Mouse (Mus musculus) embryonic facial prominence, embryonic 11.5 days (tissue): Measurements from ENCODE around the gene Cxadr. TPM values are rescaled to one million over a fixed set of nuclear protein-coding genes. Genes with fewer than 3 reads are reported as not detected.

Source experiments
- ATAC-seq: fragments of 200-750 bp; cut with Nextera tagmentation; replicated peaks from 2 replicates; pipeline ENCODE4 v1.8.0; 2017; ENCODE audit warnings: low read depth; ENCODE audit not compliant: insufficient number of reproducible peaks, low FRiP score, low TSS enrichment
- DNase-seq: peaks from one replicate; pipeline ENCODE4 v3.0.0-alpha.2; 2015; ENCODE audit warnings: low spot score
- H3K27ac ChIP-seq: fragments of 300-500 bp; sonication (generic); replicated peaks from 2 replicates; pipeline ENCODE4 v1.5.1; 2014; ENCODE audit warnings: mild to moderate bottlenecking, low read depth, low read length, control low read depth
- H3K27me3 ChIP-seq: fragments of 300-500 bp; sonication (generic); 2 replicates; pipeline ENCODE4 v1.6.1; 2014; ENCODE audit warnings: mild to moderate bottlenecking, low read length, moderate library complexity, mixed read lengths; ENCODE audit not compliant: control insufficient read depth, insufficient read depth
- H3K36me3 ChIP-seq: fragments of 300-500 bp; sonication (generic); replicated peaks from 2 replicates; pipeline ENCODE4 v1.6.1; 2014; ENCODE audit warnings: low read depth, mild to moderate bottlenecking, low read length, moderate library complexity, mixed read lengths; ENCODE audit not compliant: control insufficient read depth, insufficient read depth
- H3K4me1 ChIP-seq: fragments of 300-500 bp; sonication (generic); 2 replicates; pipeline ENCODE4 v1.6.1; 2014; ENCODE audit warnings: low read length, mixed read lengths; ENCODE audit not compliant: control insufficient read depth, insufficient read depth
- H3K4me2 ChIP-seq: fragments of 300-500 bp; sonication (generic); 2 replicates; pipeline ENCODE4 v1.6.1; 2014; ENCODE audit warnings: low read depth, mild to moderate bottlenecking, control low read depth, low read length, moderate library complexity
- H3K4me3 ChIP-seq: fragments of 300-500 bp; sonication (generic); 2 replicates; pipeline ENCODE4 v1.5.1; 2014; ENCODE audit warnings: low read depth, low read length, control low read depth
- H3K9ac ChIP-seq: fragments of 300-500 bp; sonication (generic); replicated peaks from 2 replicates; pipeline ENCODE4 v1.6.1; 2014; ENCODE audit warnings: mild to moderate bottlenecking, control low read depth, low read length
- H3K9me3 ChIP-seq: fragments of 300-500 bp; sonication (generic); replicated peaks from 2 replicates; pipeline ENCODE4 v1.6.1; 2016; ENCODE audit warnings: mild to moderate bottlenecking, low read length, inconsistent platforms, mixed read lengths; ENCODE audit not compliant: control insufficient read depth
- WGBS: fragments of 180-500 bp; shearing (Covaris S2); extraction: QIAGEN DNeasy Blood & Tissue Kit; methylation state at CpG from one replicate; pipeline ENCODE4 v1.1.7; 2014; 5-methylcytosine and 5-hydroxymethylcytosine counted together
- polyA plus RNA-seq: library from polyadenylated mRNA; unstranded; fragments of >200 nt; fragmentation: Nextera tagmentation; extraction: Ambion mirVana; gene quantifications from 2 replicates; pipeline ENCODE4 v1.2.1, GENCODE M21; 2014

Cxadr gene
- polyA plus RNA-seq, 1 experiment from 2014 or later = 38.7 TPM

DNA sequence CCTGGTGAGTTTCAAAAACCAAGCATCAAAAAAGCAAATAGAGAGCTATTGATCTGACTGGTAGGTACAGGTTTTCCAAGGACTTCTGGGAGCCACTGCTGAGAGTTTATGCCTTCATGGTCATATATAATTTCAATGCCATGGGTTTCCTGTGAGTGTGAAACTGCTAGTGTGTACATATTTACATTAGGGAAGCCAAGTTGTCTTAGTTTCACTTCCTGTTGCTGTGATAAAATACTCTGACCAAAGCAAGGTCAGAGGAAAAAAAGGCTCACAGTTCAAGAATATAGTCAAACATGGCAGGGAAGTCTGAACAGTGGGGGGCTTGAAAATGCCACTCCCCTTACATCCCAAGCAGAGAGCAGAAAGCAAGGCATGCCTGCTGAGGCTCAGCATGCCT is 33.8 kb upstream of the Cxadr start:
- H3K4me2 ChIP-seq = no peak overlapping the region
- H3K4me3 ChIP-seq = no peak overlapping the region
- H3K27ac ChIP-seq = no peak overlapping the region
- no peaks in the 10 kb centered on the region for H3K36me3 ChIP-seq
- no peak for ATAC-seq
- H3K9ac ChIP-seq = no peak overlapping the region
- H3K9me3 ChIP-seq = no peaks in the 10 kb centered on the region
- no peak for DNase-seq
- no peaks in the 10 kb centered on the region for H3K27me3 ChIP-seq
- no peaks in the 10 kb centered on the region for H3K4me1 ChIP-seq

DNA sequence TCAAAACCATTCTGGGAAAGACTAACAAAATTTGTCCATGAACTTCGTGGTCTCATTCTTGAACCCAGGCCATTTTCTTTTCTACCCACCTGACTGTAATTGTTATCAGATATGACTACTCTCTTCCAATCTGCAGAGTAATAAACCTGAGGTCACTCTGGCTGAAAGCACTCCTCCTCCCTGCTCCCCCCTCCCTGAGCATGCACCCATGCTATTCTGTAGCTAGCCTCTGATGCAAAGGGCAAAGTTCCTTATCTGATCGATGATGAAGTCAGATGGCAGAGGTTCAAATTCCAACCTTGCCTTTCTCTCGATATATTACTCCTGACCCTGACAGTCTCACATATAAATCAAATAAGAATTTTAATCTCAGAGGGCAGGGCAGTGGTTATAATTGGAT is 33.1 kb upstream of the Cxadr start:
- Histone ChIP-seq H3K27ac (no peak overlapping the region), H3K9ac (no peak overlapping the region), H3K9me3 (no peaks in the 10 kb centered on the region), H3K4me2 (no peak overlapping the region), H3K4me3 (no peak overlapping the region), H3K4me1 (no peaks in the 10 kb centered on the region), H3K27me3 (no peaks in the 10 kb centered on the region), H3K36me3 (no peaks in the 10 kb centered on the region)
- ATAC-seq (no peak), DNase-seq (no peak)
- WGBS = 80% methylated on average over 3 of the region's 3 CpGs

DNA sequence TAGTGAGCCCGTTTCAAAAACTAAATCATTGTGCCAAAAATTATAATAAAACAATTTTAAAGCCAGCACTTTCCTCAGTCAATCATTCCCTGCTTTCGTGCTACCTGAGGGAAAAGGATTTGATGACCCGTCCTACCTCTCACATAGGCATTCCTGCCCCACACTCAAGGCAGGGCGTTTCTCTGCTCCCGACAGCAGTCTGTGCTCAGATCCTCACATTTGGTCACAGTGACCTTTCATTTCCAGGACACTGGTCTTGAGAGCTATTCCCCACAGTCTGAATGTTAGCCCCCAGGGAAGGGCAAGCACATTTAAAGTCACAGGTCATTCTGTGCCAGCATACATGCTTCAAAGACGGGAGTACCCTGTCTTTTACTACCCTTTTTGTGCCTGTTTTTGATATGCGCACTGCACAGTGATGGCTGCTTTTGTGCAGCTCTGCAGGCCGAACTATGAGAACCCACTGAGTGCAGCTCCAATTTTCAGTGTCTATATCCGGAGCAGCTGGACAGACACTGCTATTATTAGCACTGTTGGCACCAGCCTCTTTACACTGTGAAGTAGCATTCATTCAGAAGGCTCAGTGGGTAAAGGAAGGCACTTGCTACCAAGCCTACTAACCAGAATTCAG is 26.3 kb upstream of the Cxadr start:
- H3K27me3 ChIP-seq = no peaks in the 10 kb centered on the region
- H3K36me3 ChIP-seq = no peaks in the 10 kb centered on the region
- no peak overlapping the region for H3K27ac ChIP-seq
- no peaks in the 10 kb centered on the region for H3K4me1 ChIP-seq
- no peak overlapping the region for H3K4me3 ChIP-seq
- no peak overlapping the region for H3K9ac ChIP-seq
- H3K4me2 ChIP-seq = no peak overlapping the region
- WGBS = 76% methylated on average over 9 of the region's 9 CpGs
- DNase-seq (no peak), ATAC-seq (no peak)
- H3K9me3 ChIP-seq = no peaks in the 10 kb centered on the region

DNA sequence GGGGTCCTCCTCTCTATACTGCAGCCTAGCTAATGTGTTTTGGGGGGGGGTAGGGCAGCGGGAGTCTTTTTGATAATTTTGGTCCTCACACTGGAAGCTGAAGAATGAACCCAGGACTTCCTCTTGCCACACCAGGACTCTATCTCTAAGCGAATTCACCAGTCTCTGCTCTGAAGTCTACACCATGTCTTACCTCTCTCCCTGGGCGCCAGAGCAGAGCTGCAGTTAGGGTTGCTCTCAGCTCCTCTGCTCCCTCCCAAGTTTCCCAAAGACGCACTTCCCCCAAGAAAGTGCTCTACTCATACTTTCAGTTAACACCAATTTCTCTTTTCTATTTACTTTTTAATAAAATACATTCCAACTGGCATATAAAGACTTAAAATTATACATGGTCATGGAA is 23.7 kb upstream of the Cxadr start:
- Histone ChIP-seq H3K9ac (no peak overlapping the region), H3K9me3 (no peaks in the 10 kb centered on the region), H3K4me3 (no peak overlapping the region), H3K27ac (no peak overlapping the region), H3K27me3 (no peaks in the 10 kb centered on the region), H3K36me3 (no peaks in the 10 kb centered on the region), H3K4me2 (no peak overlapping the region), H3K4me1 (no peaks in the 10 kb centered on the region)
- DNase-seq (no peak), ATAC-seq (no peak)
- WGBS = 56% methylated on average over 4 of the region's 4 CpGs

DNA sequence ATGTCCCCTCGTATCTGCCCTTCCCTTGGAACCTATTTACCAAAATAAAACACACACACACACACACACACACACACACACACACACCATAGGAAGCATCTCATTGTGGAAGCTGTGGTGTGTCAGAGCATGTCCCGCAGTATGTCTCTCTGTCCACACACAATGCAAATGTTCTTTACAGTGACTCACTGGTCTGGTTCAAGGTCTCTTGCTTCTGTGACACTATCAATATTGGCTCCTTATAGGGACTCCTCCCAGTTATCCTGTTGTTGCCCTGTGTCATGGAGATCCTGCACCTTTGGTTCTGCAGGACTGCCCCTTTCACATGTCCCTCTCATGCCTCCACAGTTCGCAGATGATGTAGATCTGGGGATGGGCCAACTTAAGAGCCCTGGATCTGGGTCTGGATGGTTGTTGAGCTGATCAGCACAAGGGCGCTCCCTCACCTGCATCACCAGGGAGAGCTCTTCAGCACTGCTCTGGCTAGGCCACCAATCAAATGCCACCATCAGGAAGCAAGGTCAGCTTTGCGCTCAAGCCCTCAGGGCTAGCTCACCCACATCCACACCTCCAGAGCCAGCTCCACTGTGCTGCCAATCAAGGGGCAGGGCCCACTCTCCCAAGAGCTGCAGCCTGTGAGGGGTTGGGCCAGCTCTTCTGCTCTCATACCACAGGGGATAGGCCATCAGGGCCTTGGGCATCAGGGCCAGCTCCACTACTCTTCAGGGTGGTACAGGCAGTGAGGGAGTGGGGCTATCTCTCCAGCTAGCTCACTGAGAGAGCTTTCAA is 21.0 kb upstream of the Cxadr start:
- WGBS = 74% methylated on average over 5 of the region's 5 CpGs
- Histone ChIP-seq H3K27me3 (no peaks in the 10 kb centered on the region), H3K9me3 (no peaks in the 10 kb centered on the region), H3K27ac (no peak overlapping the region), H3K9ac (no peak overlapping the region), H3K4me1 (no peaks in the 10 kb centered on the region), H3K4me2 (no peak overlapping the region), H3K4me3 (no peak overlapping the region), H3K36me3 (no peaks in the 10 kb centered on the region)
- DNase-seq (no peak), ATAC-seq (no peak)

DNA sequence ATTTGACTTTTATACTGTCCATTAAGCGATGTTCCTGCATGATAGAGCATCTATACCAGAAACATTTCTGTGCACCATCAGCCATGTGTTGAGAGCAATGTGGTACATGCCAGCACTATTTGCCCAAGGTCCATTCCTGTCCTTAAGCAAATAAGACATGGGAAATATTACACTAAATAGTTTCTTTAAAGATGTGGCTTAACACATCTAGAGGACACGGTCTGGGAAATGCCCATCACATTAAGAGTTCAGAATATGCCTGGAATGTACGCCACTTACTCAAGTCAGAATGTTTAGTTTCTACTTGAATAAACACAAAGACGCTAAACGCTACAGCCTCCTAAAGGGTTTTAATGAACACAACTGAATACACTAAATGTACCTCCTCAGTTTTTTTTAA is 18.1 kb upstream of the Cxadr start:
- no peak overlapping the region for H3K9ac ChIP-seq
- DNase-seq = no peak
- H3K36me3 ChIP-seq = no peaks in the 10 kb centered on the region
- no peaks in the 10 kb centered on the region for H3K9me3 ChIP-seq
- no peak overlapping the region for H3K27ac ChIP-seq
- no peaks in the 10 kb centered on the region for H3K4me1 ChIP-seq
- no peaks in the 10 kb centered on the region for H3K27me3 ChIP-seq
- WGBS = 78% methylated on average over 5 of the region's 5 CpGs
- no peak overlapping the region for H3K4me3 ChIP-seq
- H3K4me2 ChIP-seq = no peak overlapping the region
- ATAC-seq = no peak

DNA sequence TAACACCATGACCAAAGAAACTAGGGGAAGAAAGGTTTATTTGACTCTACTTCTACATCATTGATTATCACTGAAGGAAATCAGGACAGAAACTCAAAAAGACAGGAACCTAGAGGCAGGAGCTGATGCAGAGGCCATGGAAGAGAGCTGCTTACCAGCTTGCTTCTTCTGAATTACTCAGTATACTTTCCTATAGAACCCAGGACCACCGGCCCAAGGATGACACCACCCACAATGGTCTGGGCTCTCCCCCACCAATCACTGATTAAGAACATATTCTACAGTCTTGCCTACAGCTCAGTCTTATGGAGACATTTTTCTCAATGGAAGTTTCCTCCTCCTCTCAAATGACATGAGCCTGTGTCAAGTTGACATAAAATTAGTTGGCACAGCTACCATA is 7.2 kb upstream of the Cxadr start:
- Histone ChIP-seq H3K4me3 (no peak overlapping the region), H3K27ac (no peak overlapping the region), H3K4me2 (no peak overlapping the region), H3K9ac (no peak overlapping the region), H3K9me3 (no peaks in the 10 kb centered on the region), H3K4me1 (no peaks in the 10 kb centered on the region), H3K27me3 (no peaks in the 10 kb centered on the region), H3K36me3 (no peaks in the 10 kb centered on the region)
- WGBS = 84% methylated on average over 1 of the region's 1 CpGs
- ATAC-seq (no peak), DNase-seq (no peak)

DNA sequence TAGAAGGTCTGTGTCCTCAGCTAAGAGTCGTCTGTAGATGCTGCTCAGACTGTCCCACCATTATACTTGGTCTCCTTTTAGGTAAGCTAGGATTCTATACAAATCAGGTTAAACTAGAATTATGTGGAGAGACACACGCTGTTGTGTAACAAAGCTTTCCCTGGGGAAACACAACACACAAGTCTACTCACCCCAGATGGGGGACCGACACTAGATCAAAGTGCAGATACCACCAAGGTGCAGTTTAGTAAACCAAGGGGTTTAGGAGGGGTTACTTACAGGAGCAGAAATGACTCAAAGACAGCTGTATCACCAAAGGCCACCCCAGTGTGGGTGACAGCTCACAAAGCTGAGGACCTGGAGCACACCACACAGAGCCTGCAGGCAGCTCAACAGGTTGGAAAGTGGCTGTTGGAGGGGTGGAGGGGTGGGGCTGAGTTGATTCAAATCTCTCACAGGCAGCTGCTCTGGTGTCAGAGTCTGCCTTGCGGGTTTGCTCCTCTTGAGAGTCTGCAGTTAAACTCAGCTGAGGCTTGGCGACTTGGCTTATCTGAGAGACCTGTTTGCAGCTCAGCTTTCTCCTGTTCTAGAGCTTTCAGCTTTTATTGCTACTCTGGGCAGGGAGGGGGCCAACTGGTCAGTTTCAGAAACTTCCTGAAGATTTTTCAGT is 6.5 kb upstream of the Cxadr start:
- 43% methylated on average over 5 of the region's 5 CpGs for WGBS
- Histone ChIP-seq H3K9ac (no peak overlapping the region), H3K4me1 (no peaks in the 10 kb centered on the region), H3K36me3 (no peaks in the 10 kb centered on the region), H3K9me3 (no peaks in the 10 kb centered on the region), H3K27me3 (no peaks in the 10 kb centered on the region), H3K27ac (no peak overlapping the region), H3K4me3 (no peak overlapping the region), H3K4me2 (no peak overlapping the region)
- DNase-seq = peak; percentile 31
- no peak for ATAC-seq
